Mouse (Mus musculus): ENCODE measurements around the gene Tor1b. TPM values are rescaled to one million over a fixed set of nuclear protein-coding genes. Genes with fewer than 3 reads are reported as not detected.

Gene Tor1b
- total and polyA plus RNA-seq, 3 experiments = 33.0 to 55.6 (median 36.9) TPM

DNA sequence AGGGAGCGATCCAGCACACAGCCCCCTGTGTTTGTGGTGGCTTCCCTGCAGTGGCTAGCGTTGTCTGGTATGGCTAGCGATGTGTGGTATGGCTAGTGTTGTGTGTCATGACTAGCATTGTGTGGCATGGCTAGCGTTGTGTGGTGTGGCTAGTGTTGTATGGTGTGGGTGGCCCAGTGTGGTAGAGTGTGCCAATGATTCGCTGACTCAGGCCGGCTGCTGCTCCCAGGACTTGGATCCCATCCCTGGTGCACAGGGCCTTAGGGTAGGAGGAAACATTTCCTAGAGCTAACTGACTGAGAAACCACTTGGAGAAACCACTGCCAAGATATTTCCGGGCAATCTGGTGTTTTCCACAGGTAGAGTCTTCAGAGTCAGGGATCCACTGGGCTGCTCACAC, 35.1 kb upstream of the Tor1b start:
- Histone ChIP-seq H3K9ac (ENCODE audit: control insufficient read depth, low read depth, low read length, poor library complexity, severe bottlenecking) (no peak overlapping the region), H3K4me1 (ENCODE audit: control insufficient read depth in 1 of 2, insufficient read depth in 2 of 2, low read length in 2 of 2) (peaks cover 3 to 13% of the 10 kb centered on the region in 2 experiments; a peak in 3 of 4 replicates), H3K27ac (ENCODE audit: control insufficient read depth, low read depth, low read length) (no peak overlapping the region), H3K27me3 (ENCODE audit: control insufficient read depth in 1 of 2, insufficient read depth in 2 of 2, low read length in 2 of 2) (no peaks in the 10 kb centered on the region), H3K9me3 (replicated peaks; ENCODE audit: insufficient read depth, low read length) (no peaks in the 10 kb centered on the region), H3K79me2 (ENCODE audit: control insufficient read depth, insufficient read depth, low read length, poor library complexity) (no peaks in the 10 kb centered on the region), H3K36me3 (ENCODE audit: control insufficient read depth in 1 of 2, insufficient read depth in 2 of 2, low read length in 2 of 2) (peaks cover 0 to 12% of the 10 kb centered on the region in 2 experiments; a peak in 2 of 4 replicates), H3K4me3 (ENCODE audit: control insufficient read depth in 1 of 2, insufficient read depth in 1 of 2, low read depth in 2 of 2, low read length in 2 of 2) (no peak overlapping the region)
- DNase-seq (ENCODE audit: low read depth, low spot score) = no peak
- TF ChIP-seq ZMIZ1 (IDR thresholded peaks at IDR 0.05; ENCODE audit: low read depth, low read length) = no peak
- TF ChIP-seq TBP (IDR thresholded peaks at IDR 0.05; ENCODE audit: low read depth, low read length) = no peak
- no peak for TF ChIP-seq CTCF (IDR thresholded peaks at IDR 0.05 in 2 of 3, conservative IDR thresholded peaks at IDR 0.05 in 1 of 3; ENCODE audit: control insufficient read depth in 1 of 3, insufficient read depth in 1 of 3, low read depth in 2 of 3, low read length in 3 of 3, poor library complexity in 1 of 3, severe bottlenecking in 1 of 3)
- no peak for TF ChIP-seq EP300 (IDR thresholded peaks at IDR 0.05; ENCODE audit: low read depth in 1 of 2, low read length in 2 of 2)
- TF ChIP-seq KAT2A (conservative IDR thresholded peaks at IDR 0.05; ENCODE audit: low read depth, low read length) = no peak
- no peak for TF ChIP-seq GATA1 (IDR thresholded peaks at IDR 0.05; ENCODE audit: low read depth, low read length)
- TF ChIP-seq POLR2AphosphoS2 (IDR thresholded peaks at IDR 0.05; ENCODE audit: low read length) = no peak
- TF ChIP-seq ETS1 (IDR thresholded peaks at IDR 0.05; ENCODE audit: low read depth, low read length) = no peak
- TF ChIP-seq GABPA (IDR thresholded peaks at IDR 0.05; ENCODE audit: low read depth, low read length) = no peak
- TF ChIP-seq SMC3 (IDR thresholded peaks at IDR 0.05; ENCODE audit: low read depth, low read length) = no peak
- TF ChIP-seq TCF12 (IDR thresholded peaks at IDR 0.05; ENCODE audit: low read depth, low read length) = no peak

DNA sequence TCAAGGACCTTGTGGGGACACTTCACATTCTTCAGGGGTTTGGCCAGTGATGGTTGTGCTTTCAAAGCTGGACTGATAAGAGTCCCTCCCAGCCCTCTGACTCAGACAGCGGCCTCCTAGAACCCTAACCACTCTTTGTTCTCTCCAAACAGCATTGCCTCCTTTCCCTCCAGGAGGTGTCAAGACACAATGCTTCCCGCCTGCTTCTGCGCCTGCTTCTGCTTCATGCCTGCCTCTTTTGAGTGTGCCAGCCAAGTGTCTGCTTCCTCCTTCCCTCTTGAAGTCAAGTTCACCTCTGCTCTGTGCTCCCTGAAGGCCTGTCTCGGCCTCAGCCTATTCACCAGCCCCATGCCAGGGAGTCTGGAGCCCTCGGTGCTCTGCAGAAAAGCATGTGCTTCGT, 34.6 kb upstream of the Tor1b start:
- peaks cover 0 to 12% of the 10 kb centered on the region in 2 experiments; a peak in 2 of 4 replicates for H3K36me3 ChIP-seq (ENCODE audit: control insufficient read depth in 1 of 2, insufficient read depth in 2 of 2, low read length in 2 of 2)
- no peaks in the 10 kb centered on the region for H3K79me2 ChIP-seq (ENCODE audit: control insufficient read depth, insufficient read depth, low read length, poor library complexity)
- no peaks in the 10 kb centered on the region for H3K27me3 ChIP-seq (ENCODE audit: control insufficient read depth in 1 of 2, insufficient read depth in 2 of 2, low read length in 2 of 2)
- no peak overlapping the region for H3K4me3 ChIP-seq (ENCODE audit: control insufficient read depth in 1 of 2, insufficient read depth in 1 of 2, low read depth in 2 of 2, low read length in 2 of 2)
- DNase-seq (ENCODE audit: low read depth, low spot score) = no peak
- H3K9me3 ChIP-seq (replicated peaks; ENCODE audit: insufficient read depth, low read length) = no peaks in the 10 kb centered on the region
- peaks cover 3 to 13% of the 10 kb centered on the region in 2 experiments; a peak in 3 of 4 replicates for H3K4me1 ChIP-seq (ENCODE audit: control insufficient read depth in 1 of 2, insufficient read depth in 2 of 2, low read length in 2 of 2)
- TF ChIP-seq POLR2A (IDR thresholded peaks at IDR 0.05; ENCODE audit: control insufficient read depth in 1 of 2, insufficient read depth in 1 of 2, low read depth in 1 of 2, low read length in 2 of 2, poor library complexity in 1 of 2) (no peak), TCF12 (IDR thresholded peaks at IDR 0.05; ENCODE audit: low read depth, low read length) (no peak), TAL1 (IDR thresholded peaks at IDR 0.05; ENCODE audit: low read length) (no peak), ZMIZ1 (IDR thresholded peaks at IDR 0.05; ENCODE audit: low read depth, low read length) (no peak), SMC3 (IDR thresholded peaks at IDR 0.05; ENCODE audit: low read depth, low read length) (no peak), MEF2A (IDR thresholded peaks at IDR 0.05; ENCODE audit: extremely low read depth, insufficient replicate concordance, low read depth, low read length, poor library complexity, severe bottlenecking) (no peak)
- no peak overlapping the region for H3K27ac ChIP-seq (ENCODE audit: control insufficient read depth, low read depth, low read length)
- no peak overlapping the region for H3K9ac ChIP-seq (ENCODE audit: control insufficient read depth, low read depth, low read length, poor library complexity, severe bottlenecking)

DNA sequence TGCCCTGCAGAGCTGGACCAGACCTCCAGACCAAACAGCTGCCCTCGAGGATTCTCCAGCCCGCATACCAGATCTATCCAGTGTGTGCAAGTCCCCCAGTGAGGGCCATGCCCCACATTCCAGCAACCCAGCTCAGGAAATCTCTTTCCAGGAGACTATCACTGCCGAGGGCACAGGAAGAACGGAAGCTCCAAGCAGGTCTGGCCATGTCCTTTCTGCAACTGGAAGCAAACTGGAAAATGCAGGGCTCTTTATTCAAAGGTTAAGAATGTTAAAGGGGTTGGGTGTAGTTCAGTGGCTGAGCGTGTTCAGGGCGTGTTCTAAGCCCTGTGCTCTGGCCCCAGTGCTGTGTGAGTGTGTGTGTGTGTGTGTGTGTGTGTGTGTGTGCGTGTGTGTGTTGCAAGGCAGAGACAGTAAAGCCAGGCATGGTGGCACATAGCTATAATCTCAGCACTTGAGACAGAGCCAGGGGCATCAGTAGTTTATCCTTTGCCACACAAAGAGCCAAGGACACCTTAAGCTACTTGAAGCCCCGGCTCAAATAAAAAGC, 33.9 kb upstream of the Tor1b start:
- no peaks in the 10 kb centered on the region for H3K27me3 ChIP-seq (ENCODE audit: control insufficient read depth in 1 of 2, insufficient read depth in 2 of 2, low read length in 2 of 2)
- no peak overlapping the region for H3K9ac ChIP-seq (ENCODE audit: control insufficient read depth, low read depth, low read length, poor library complexity, severe bottlenecking)

More for the DNA sequence above, 33.9 kb upstream of the Tor1b start:
- Histone ChIP-seq H3K36me3 (ENCODE audit: control insufficient read depth in 1 of 2, insufficient read depth in 2 of 2, low read length in 2 of 2) (peaks cover 0 to 12% of the 10 kb centered on the region in 2 experiments; a peak in 2 of 4 replicates), H3K4me3 (ENCODE audit: control insufficient read depth in 1 of 2, insufficient read depth in 1 of 2, low read depth in 2 of 2, low read length in 2 of 2) (no peak overlapping the region), H3K4me1 (ENCODE audit: control insufficient read depth in 1 of 2, insufficient read depth in 2 of 2, low read length in 2 of 2) (peaks cover 3 to 13% of the 10 kb centered on the region in 2 experiments; a peak in 3 of 4 replicates), H3K27ac (ENCODE audit: control insufficient read depth, low read depth, low read length) (no peak overlapping the region), H3K79me2 (ENCODE audit: control insufficient read depth, insufficient read depth, low read length, poor library complexity) (no peaks in the 10 kb centered on the region), H3K9me3 (replicated peaks; ENCODE audit: insufficient read depth, low read length) (no peaks in the 10 kb centered on the region)
- DNase-seq (ENCODE audit: low read depth, low spot score) = no peak
- no peak for TF ChIP-seq TBP (IDR thresholded peaks at IDR 0.05; ENCODE audit: low read depth, low read length)
- TF ChIP-seq MAFK (IDR thresholded peaks at IDR 0.05; ENCODE audit: borderline replicate concordance, low read depth, low read length) = no peak
- TF ChIP-seq MAX (IDR thresholded peaks at IDR 0.05; ENCODE audit: low read length) = no peak
- TF ChIP-seq E2F4 (IDR thresholded peaks at IDR 0.05; ENCODE audit: borderline replicate concordance, low read depth, low read length) = no peak
- TF ChIP-seq POLR2AphosphoS5 (IDR thresholded peaks at IDR 0.05; ENCODE audit: borderline replicate concordance, low read depth, low read length) = no peak
- no peak for TF ChIP-seq KAT2A (conservative IDR thresholded peaks at IDR 0.05; ENCODE audit: low read depth, low read length)
- no peak for TF ChIP-seq USF2 (IDR thresholded peaks at IDR 0.05; ENCODE audit: borderline replicate concordance in 1 of 2, insufficient read depth in 1 of 2, low read depth in 1 of 2, low read length in 2 of 2)
- TF ChIP-seq GABPA (IDR thresholded peaks at IDR 0.05; ENCODE audit: low read depth, low read length) = no peak
- no peak for TF ChIP-seq CHD2 (IDR thresholded peaks at IDR 0.05; ENCODE audit: low read length)
- no peak for TF ChIP-seq MYB (IDR thresholded peaks at IDR 0.05; ENCODE audit: low read depth, low read length)
- no peak for TF ChIP-seq JUND (IDR thresholded peaks at IDR 0.05; ENCODE audit: low read depth, low read length)
